Mouse (Mus musculus) megakaryocyte, embryonic 14.5 days (primary cell): ENCODE data around the gene Cmklr1.

Experiments
- FLI1 ChIP-seq: IDR thresholded peaks from 2 replicates; pipeline ENCODE4 v1.6.1; 2012; ENCODE audit warnings: low read length, inconsistent platforms, mixed read lengths
- GATA1 ChIP-seq: IDR thresholded peaks from 3 replicates; pipeline ENCODE4 v1.6.1; 2012; ENCODE audit warnings: mixed read lengths, low read length, inconsistent platforms, borderline replicate concordance

GRCm38 (mm10) chr5:113681219-113681618 lies 31.0 kb upstream of the Cmklr1 start:
- TF ChIP-seq GATA1: no peak
- TF ChIP-seq FLI1: no peak
